Mouse (Mus musculus) spleen, adult 10 weeks (tissue): ENCODE results near the gene Vmn2r5. TPM values are rescaled to one million over a fixed set of nuclear protein-coding genes. Genes with fewer than 3 reads are reported as not detected.

Experiments used
- polyA plus RNA-seq: library from polyadenylated mRNA; stranded (reverse); fragments of 350-450 nt; fragmentation: Illumina TruSeq; extraction: RNeasy Lipid Tissue Mini Kit (QIAGEN cat#74804); gene quantifications from one replicate; pipeline ENCODE4 v1.2.3, GENCODE M21; 2015; ENCODE audit warnings: low replicate concordance; ENCODE audit not compliant: insufficient read depth

Gene Vmn2r5
- not detected for polyA plus RNA-seq

DNA sequence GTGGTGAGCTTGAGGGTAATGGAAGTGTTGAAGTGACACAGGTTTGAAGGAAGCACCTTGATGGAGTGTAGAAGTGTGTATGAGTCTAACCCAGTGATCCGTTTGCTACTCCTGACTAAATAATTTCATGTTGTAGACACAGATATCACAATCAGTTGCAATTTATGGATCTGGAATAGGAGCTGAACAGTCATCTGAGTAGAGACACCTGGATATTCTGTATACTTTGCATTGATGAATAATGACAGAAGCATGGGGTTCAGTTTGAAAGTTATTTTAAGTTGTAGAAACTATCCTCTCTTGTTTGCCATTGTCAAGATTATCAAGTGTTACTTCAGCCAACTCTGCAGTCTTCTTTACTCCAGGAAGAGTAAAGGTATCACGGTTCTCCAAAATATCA lies at the start of gene Vmn2r5:
Gene Vmn2r5 (minus strand): TSS at position 101 of the 400 bp plus-strand sequence.

Other genes starting within 250 kb of the Vmn2r5 start
- not detected for gene Vmn2r3, start 220.1 kb downstream of the Vmn2r5 start, polyA plus RNA-seq
- not detected for gene Vmn2r4, start 94.5 kb downstream of the Vmn2r5 start, polyA plus RNA-seq
- not detected for gene Vmn2r6, start 56.0 kb upstream of the Vmn2r5 start, polyA plus RNA-seq